Mouse (Mus musculus) adrenal gland, adult (tissue): ENCODE results near the gene Ltbp1.

Experiments
- DNase-seq, 2 experiments: peaks; one replicate each; pipeline ENCODE4 v3.0.0; 2022 to 2023; ENCODE audit warnings: low spot score in 1 of 2; ENCODE audit not compliant: inconsistent age in 2 of 2

Gene Ltbp1

GRCm38 (mm10) chr17:75004820-75005219 lies 548 bp upstream of the Ltbp1 start:
- peak; percentile 64 to 88 for DNase-seq

GRCm38 (mm10) chr17:75005685-75006680 lies 615 bp downstream of the Ltbp1 start:
- peak; percentile 43 to 77 for DNase-seq

GRCm38 (mm10) chr17:75010955-75011354 lies 5.6 kb downstream of the Ltbp1 start:
- no peak for DNase-seq

- DNase-seq: no peak
Measured at GRCm38 (mm10) chr17:75013211-75013610, 7.8 kb downstream of the Ltbp1 start.

- DNase-seq: no peak
Measured at GRCm38 (mm10) chr17:75013868-75014267, 8.5 kb downstream of the Ltbp1 start.

- peak in 1 of 2 experiments; percentile 19 for DNase-seq
Measured at GRCm38 (mm10) chr17:75014601-75015356, 9.4 kb downstream of the Ltbp1 start.

- DNase-seq: no peak
Measured at GRCm38 (mm10) chr17:75015546-75015945, 10.2 kb downstream of the Ltbp1 start.

GRCm38 (mm10) chr17:75017423-75017822 lies 12.1 kb downstream of the Ltbp1 start:
- peak; percentile 19 to 59 for DNase-seq

- no peak for DNase-seq
Measured at GRCm38 (mm10) chr17:75018142-75018541, 12.8 kb downstream of the Ltbp1 start.

GRCm38 (mm10) chr17:75020026-75020425 lies 14.7 kb downstream of the Ltbp1 start:
- DNase-seq: no peak

- no peak for DNase-seq
Measured at GRCm38 (mm10) chr17:75020619-75021018, 15.3 kb downstream of the Ltbp1 start.

GRCm38 (mm10) chr17:75027358-75028131 lies 22.2 kb downstream of the Ltbp1 start:
- no peak for DNase-seq

GRCm38 (mm10) chr17:75033356-75033755 lies 28.0 kb downstream of the Ltbp1 start:
- DNase-seq: no peak

- no peak for DNase-seq
Measured at GRCm38 (mm10) chr17:75033872-75034615, 28.7 kb downstream of the Ltbp1 start.

GRCm38 (mm10) chr17:75036881-75037280 lies 31.5 kb downstream of the Ltbp1 start:
- no peak for DNase-seq

GRCm38 (mm10) chr17:75039017-75039416 lies 33.6 kb downstream of the Ltbp1 start:
- no peak for DNase-seq

GRCm38 (mm10) chr17:75049366-75049969 lies 44.1 kb downstream of the Ltbp1 start:
- DNase-seq: peak; percentile 24 to 78

- peak in 1 of 2 experiments; percentile 44 for DNase-seq
Measured at GRCm38 (mm10) chr17:75051440-75051925, 46.1 kb downstream of the Ltbp1 start.

- no peak for DNase-seq
Measured at GRCm38 (mm10) chr17:75055235-75055634, 49.9 kb downstream of the Ltbp1 start.

GRCm38 (mm10) chr17:75055961-75056360 lies 50.6 kb downstream of the Ltbp1 start:
- peak in 1 of 2 experiments; percentile 46 for DNase-seq
